Comparison of ENCODE assay signal across 17 mouse cellular contexts in genomic region chr19:24514661-24515642, GRCm38 (mm10). TPM values are rescaled to one million over a fixed set of nuclear protein-coding genes. Genes with fewer than 3 reads are reported as not detected.
DNase-seq lines count a peak whose midpoint lies in the region; ATAC-seq and TF ChIP-seq lines count a peak whose summit lies in the region.
"Had no signal": no experiment of that assay in that cellular context is flagged by ENCODE, and none has a peak within 500 bp of the region (broad histone marks: within the 10 kb centered on the region; RNA-seq: fewer than 3 reads in every experiment).

No protein-coding gene starts in this region.

- no peak for ATAC-seq in heart, embryonic 11.5 days (replicated peaks; ENCODE audit: insufficient number of reproducible peaks, low FRiP score, low TSS enrichment)
- ATAC-seq in intestine, embryonic 14.5 days (replicated peaks; ENCODE audit: low FRiP score, low TSS enrichment, low read depth), result peak; percentile 92
- no peak for ATAC-seq in liver, embryonic 14.5 days (ENCODE audit: insufficient read depth)
- no peak for ATAC-seq in forebrain, embryonic 12.5 days (ENCODE audit: low FRiP score)
- ATAC-seq: forebrain, postnatal 0 days; midbrain, embryonic 16.5 days had no signal

- intact Hi-C loops in heart, adult 2 months (cut with DNase I), result no loop called here

- H3K4me2 ChIP-seq in heart, embryonic 11.5 days, result no peak overlapping the region
- H3K4me2 ChIP-seq in intestine, embryonic 14.5 days (ENCODE audit: low read length), result no peak overlapping the region; the same call in 1 of the 2 replicates
- H3K4me2 ChIP-seq in liver, embryonic 14.5 days (ENCODE audit: low read depth), result peak overlapping the region; percentile 59
- no peak overlapping the region for H3K4me2 ChIP-seq in forebrain, embryonic 12.5 days
- H3K4me2 ChIP-seq: hindbrain, embryonic 15.5 days had no signal

- no peak for DNase-seq in heart, adult 2 months
- DNase-seq in intestine, embryonic 14.5 days (ENCODE audit: low spot score), result peak; percentile 55
- DNase-seq in liver, embryonic 14.5 days (ENCODE audit: low read depth in 3 of 3, low spot score in 3 of 3), result no peak
- no peak for DNase-seq in kidney, adult 2 months
- no peak for DNase-seq in gastrocnemius, postnatal 4 days (ENCODE audit: low spot score in 2 of 2)
- DNase-seq: adrenal gland, postnatal 14 days; cerebellum, adult 11-12 months; forebrain, postnatal 0 days; heart, postnatal 14 days; kidney, adult 8-10 months; kidney, postnatal 36 days had no signal

- TF ChIP-seq EP300 in heart, adult 2 months (IDR thresholded peaks at IDR 0.05; ENCODE audit: insufficient read depth, low read depth, low read length), result no peak
- no peak for TF ChIP-seq EP300 in liver, embryonic 14.5 days (IDR thresholded peaks at IDR 0.05; ENCODE audit: low read depth)

- H3K27ac ChIP-seq in heart, embryonic 11.5 days (ENCODE audit: low read depth, low read length), result 0 out of 2 replicates have a peak overlapping the region, but pooled peaks have one; percentile 58
- no peak overlapping the region for H3K27ac ChIP-seq in heart, adult 2 months
- peak overlapping the region; percentile 40; the same call in 1 of the 2 replicates for H3K27ac ChIP-seq in intestine, embryonic 14.5 days (ENCODE audit: low read depth)
- peak overlapping the region; percentile 99 for H3K27ac ChIP-seq in liver, embryonic 14.5 days
- H3K27ac ChIP-seq in small intestine, adult 2 months (ENCODE audit: insufficient read depth, low read depth, low read length), result peak overlapping the region; percentile 78
- H3K27ac ChIP-seq in kidney, adult 2 months (ENCODE audit: insufficient read depth, low read depth, low read length), result no peak overlapping the region
- no peak overlapping the region for H3K27ac ChIP-seq in forebrain, embryonic 12.5 days
- H3K27ac ChIP-seq: embryonic facial prominence, embryonic 10.5 days; hindbrain, embryonic 15.5 days had no signal

- H3K9ac ChIP-seq in heart, embryonic 11.5 days (ENCODE audit: low read depth, low read length), result 0 out of 2 replicates have a peak overlapping the region, but pooled peaks have one; percentile 10
- no peak overlapping the region for H3K9ac ChIP-seq in heart, adult 2 months (ENCODE audit: low read depth, low read length)
- H3K9ac ChIP-seq in intestine, embryonic 14.5 days (ENCODE audit: low read length), result no peak overlapping the region
- peak overlapping the region; percentile 48 for H3K9ac ChIP-seq in liver, embryonic 14.5 days (replicated peaks)
- no peak overlapping the region for H3K9ac ChIP-seq in forebrain, embryonic 12.5 days
- H3K9ac ChIP-seq: forebrain, postnatal 0 days; hindbrain, embryonic 15.5 days had no signal

- no peaks in the 10 kb centered on the region for H3K9me3 ChIP-seq in heart, embryonic 11.5 days (replicated peaks; ENCODE audit: control insufficient read depth, low read length)
- H3K9me3 ChIP-seq in intestine, embryonic 14.5 days (ENCODE audit: control insufficient read depth, low read length), result 0 out of 2 replicates have a peak, but pooled peaks cover 2% of the 10 kb centered on the region
- H3K9me3 ChIP-seq in liver, embryonic 14.5 days (ENCODE audit: control insufficient read depth, low read length), result no peaks in the 10 kb centered on the region
- H3K9me3 ChIP-seq in forebrain, embryonic 12.5 days, result no peaks in the 10 kb centered on the region
- H3K9me3 ChIP-seq: embryonic facial prominence, embryonic 10.5 days; hindbrain, embryonic 15.5 days had no signal

- WGBS in heart, embryonic 11.5 days (ENCODE audit: insufficient replicate concordance), result 73% methylated on average over 15 of the region's 15 CpGs
- 79% methylated on average over 15 of the region's 15 CpGs for WGBS in heart, adult 2 months
- 66% methylated on average over 15 of the region's 15 CpGs for WGBS in intestine, embryonic 14.5 days
- 70% methylated on average over 15 of the region's 15 CpGs for WGBS in liver, embryonic 14.5 days (ENCODE audit: insufficient replicate concordance)
- WGBS in small intestine, adult 2 months, result 29% methylated on average over 15 of the region's 15 CpGs
- WGBS in kidney, adult 2 months, result 78% methylated on average over 15 of the region's 15 CpGs
- 87% methylated on average over 15 of the region's 15 CpGs for WGBS in forebrain, embryonic 12.5 days

- H3K4me1 ChIP-seq in heart, embryonic 11.5 days (ENCODE audit: control insufficient read depth, insufficient read depth, low read length), result peaks cover 60% of the 10 kb centered on the region
- H3K4me1 ChIP-seq in heart, adult 2 months (ENCODE audit: control insufficient read depth, insufficient read depth, low read length), result no peaks in the 10 kb centered on the region
- no peaks in the 10 kb centered on the region for H3K4me1 ChIP-seq in intestine, embryonic 14.5 days (replicated peaks; ENCODE audit: control insufficient read depth, insufficient read depth, low read length)
- peaks cover 76 to 77% of the 10 kb centered on the region in 2 experiments for H3K4me1 ChIP-seq in liver, embryonic 14.5 days (replicated peaks; ENCODE audit: control insufficient read depth in 2 of 2, insufficient read depth in 2 of 2, low read length in 1 of 2)
- peaks cover 31% of the 10 kb centered on the region for H3K4me1 ChIP-seq in small intestine, adult 2 months (ENCODE audit: control insufficient read depth, insufficient read depth, insufficient read length, low read length)
- H3K4me1 ChIP-seq in kidney, adult 2 months (ENCODE audit: control insufficient read depth, insufficient read depth, low read length), result no peaks in the 10 kb centered on the region
- no peaks in the 10 kb centered on the region for H3K4me1 ChIP-seq in forebrain, embryonic 12.5 days
- H3K4me1 ChIP-seq: embryonic facial prominence, embryonic 10.5 days; hindbrain, embryonic 15.5 days had no signal

- H3K4me3 ChIP-seq in heart, embryonic 11.5 days (ENCODE audit: low read depth, low read length), result no peak overlapping the region
- no peak overlapping the region for H3K4me3 ChIP-seq in heart, adult 2 months
- no peak overlapping the region for H3K4me3 ChIP-seq in intestine, embryonic 14.5 days (ENCODE audit: low read depth, low read length)
- H3K4me3 ChIP-seq in liver, embryonic 14.5 days (ENCODE audit: insufficient read depth in 1 of 2, low read depth in 2 of 2, low read length in 2 of 2), result no peak overlapping the region
- no peak overlapping the region; the same call in 1 of the 2 replicates for H3K4me3 ChIP-seq in small intestine, adult 2 months (ENCODE audit: low read depth, low read length)
- H3K4me3 ChIP-seq in kidney, adult 2 months (ENCODE audit: insufficient read depth, low read depth, low read length), result no peak overlapping the region
- no peak overlapping the region for H3K4me3 ChIP-seq in forebrain, embryonic 12.5 days (replicated peaks)
- H3K4me3 ChIP-seq: embryonic facial prominence, embryonic 10.5 days; hindbrain, embryonic 15.5 days had no signal

- TF ChIP-seq CTCF in heart, adult 2 months (IDR thresholded peaks at IDR 0.05), result no peak
- no peak for TF ChIP-seq CTCF in liver, embryonic 14.5 days (IDR thresholded peaks at IDR 0.05; ENCODE audit: low read depth)
- no peak for TF ChIP-seq CTCF in small intestine, adult 2 months (IDR thresholded peaks at IDR 0.05; ENCODE audit: extremely low read depth, insufficient read length, insufficient replicate concordance, low read depth, low read length)
- no peak for TF ChIP-seq CTCF in kidney, adult 2 months (conservative IDR thresholded peaks at IDR 0.05; ENCODE audit: insufficient read depth, insufficient read length, low read depth, low read length)

- TF ChIP-seq POLR2A in heart, adult 2 months (IDR thresholded peaks at IDR 0.05; ENCODE audit: insufficient read depth, low read depth, low read length), result no peak
- no peak for TF ChIP-seq POLR2A in small intestine, adult 2 months (IDR thresholded peaks at IDR 0.05; ENCODE audit: low read depth, low read length)
- TF ChIP-seq POLR2A in kidney, adult 2 months (IDR thresholded peaks at IDR 0.05; ENCODE audit: low read depth, low read length), result no peak

- no peaks in the 10 kb centered on the region for H3K36me3 ChIP-seq in heart, embryonic 11.5 days (ENCODE audit: control insufficient read depth, insufficient read depth, low read length)
- H3K36me3 ChIP-seq in heart, adult 2 months (ENCODE audit: control insufficient read depth, insufficient read depth, low read length), result no peaks in the 10 kb centered on the region
- H3K36me3 ChIP-seq in intestine, embryonic 14.5 days (ENCODE audit: control insufficient read depth, insufficient read depth, low read length), result no peaks in the 10 kb centered on the region
- no peaks in the 10 kb centered on the region for H3K36me3 ChIP-seq in liver, embryonic 14.5 days (replicated peaks; ENCODE audit: control insufficient read depth, insufficient read depth, low read depth)
- no peaks in the 10 kb centered on the region for H3K36me3 ChIP-seq in small intestine, adult 2 months (ENCODE audit: control insufficient read depth, insufficient read depth, low read length)
- H3K36me3 ChIP-seq in kidney, adult 2 months (ENCODE audit: control insufficient read depth, insufficient read depth, low read length), result no peaks in the 10 kb centered on the region
- no peaks in the 10 kb centered on the region for H3K36me3 ChIP-seq in forebrain, embryonic 12.5 days (replicated peaks)
- H3K36me3 ChIP-seq: embryonic facial prominence, embryonic 10.5 days; hindbrain, embryonic 15.5 days had no signal

- H3K79me2 ChIP-seq in heart, adult 2 months (replicated peaks; ENCODE audit: control insufficient read depth, insufficient read depth, low read length), result no peaks in the 10 kb centered on the region

- H3K27me3 ChIP-seq in heart, embryonic 11.5 days (ENCODE audit: control insufficient read depth, insufficient read depth, low read length), result no peaks in the 10 kb centered on the region
- H3K27me3 ChIP-seq in heart, adult 2 months (ENCODE audit: control insufficient read depth, insufficient read depth, low read length), result no peaks in the 10 kb centered on the region
- H3K27me3 ChIP-seq in intestine, embryonic 14.5 days (replicated peaks; ENCODE audit: control insufficient read depth, insufficient read depth, low read length), result no peaks in the 10 kb centered on the region
- H3K27me3 ChIP-seq in liver, embryonic 14.5 days (ENCODE audit: control insufficient read depth, insufficient read depth, low read length), result no peaks in the 10 kb centered on the region
- H3K27me3 ChIP-seq in small intestine, adult 2 months (ENCODE audit: control insufficient read depth, insufficient read depth, low read length), result no peaks in the 10 kb centered on the region
- no peaks in the 10 kb centered on the region for H3K27me3 ChIP-seq in kidney, adult 2 months (replicated peaks; ENCODE audit: control insufficient read depth, insufficient read depth, low read length)
- no peaks in the 10 kb centered on the region for H3K27me3 ChIP-seq in forebrain, embryonic 12.5 days
- H3K27me3 ChIP-seq: hindbrain, embryonic 15.5 days had no signal

RNA-seq across cellular contexts. Expression of gene Fam122a, which starts 37.8 kb away (rescaled TPM):
- 42.6 and 43.5 TPM in 2 replicates for polyA plus RNA-seq in heart, embryonic 11.5 days (2014; fragmentation: Nextera tagmentation; extraction: Ambion mirVana)
- total RNA-seq in heart, adult 2 months (2021), result 10 to 100 TPM; 25.2 to 28.8 TPM
- polyA plus RNA-seq in heart, adult 2 months (2012; rRNA removed), result 26.4 and 27.4 TPM in 2 replicates
- 43.6 and 48.9 TPM in 2 replicates for polyA plus RNA-seq in intestine, embryonic 14.5 days (2014; fragmentation: Nextera tagmentation; extraction: Ambion mirVana)
- polyA plus RNA-seq in liver, embryonic 14.5 days (2012; rRNA removed), result 13.0 and 14.9 TPM in 2 replicates
- 22.8 and 25.4 TPM in 2 replicates for polyA plus RNA-seq in liver, embryonic 14.5 days (2014; fragmentation: Nextera tagmentation; extraction: Ambion mirVana)
- 16.3 and 22.6 TPM in 2 replicates for polyA plus RNA-seq in small intestine, adult 2 months (2012; rRNA removed)
- polyA plus RNA-seq in kidney, adult 2 months (2012; rRNA removed), result 31.3 and 36.3 TPM in 2 replicates
- polyA plus RNA-seq in forebrain, embryonic 12.5 days (2016; fragmentation: Nextera tagmentation; extraction: Ambion mirVana), result 63.2 and 65.4 TPM in 2 replicates
- 10 to 100 TPM; 28.9 to 34.9 TPM for total RNA-seq in gastrocnemius, postnatal 4 days (2021)

RNA-seq across cellular contexts. Expression of gene Pip5k1b, which starts 40.7 kb away (rescaled TPM):
- 12.3 TPM in 2 replicates for polyA plus RNA-seq in heart, embryonic 11.5 days (2014; fragmentation: Nextera tagmentation; extraction: Ambion mirVana)
- total RNA-seq in heart, adult 2 months (2021), result 10 to 100 TPM; 22.2 to 23.1 TPM
- polyA plus RNA-seq in heart, adult 2 months (2012; rRNA removed), result 14.6 and 24.0 TPM in 2 replicates
- polyA plus RNA-seq in intestine, embryonic 14.5 days (2014; fragmentation: Nextera tagmentation; extraction: Ambion mirVana), result 12.4 and 12.6 TPM in 2 replicates
- 6.9 and 8.1 TPM in 2 replicates for polyA plus RNA-seq in liver, embryonic 14.5 days (2012; rRNA removed)
- polyA plus RNA-seq in liver, embryonic 14.5 days (2014; fragmentation: Nextera tagmentation; extraction: Ambion mirVana), result 10.8 and 11.9 TPM in 2 replicates
- 7.1 and 23.3 TPM in 2 replicates for polyA plus RNA-seq in small intestine, adult 2 months (2012; rRNA removed)
- 3.7 and 4.0 TPM in 2 replicates for polyA plus RNA-seq in kidney, adult 2 months (2012; rRNA removed)
- polyA plus RNA-seq in forebrain, embryonic 12.5 days (2016; fragmentation: Nextera tagmentation; extraction: Ambion mirVana), result 1.5 and 1.7 TPM in 2 replicates
- 1 to 10 TPM; 1.7 to 1.9 TPM for total RNA-seq in gastrocnemius, postnatal 4 days (2021)

Comparison
In these comparisons a context has a peak if more than half of its experiments do, and no peak if none do; other contexts are left out.
1. H3K27ac ChIP-seq: peak in heart, embryonic 11.5 days (single experiment), intestine, embryonic 14.5 days (single experiment), liver, embryonic 14.5 days (single experiment) and small intestine, adult 2 months (single experiment); none in heart, adult 2 months (single experiment), kidney, adult 2 months (single experiment) and forebrain, embryonic 12.5 days (single experiment).
2. H3K9ac ChIP-seq: peak in heart, embryonic 11.5 days (single experiment) and liver, embryonic 14.5 days (single experiment); none in heart, adult 2 months (single experiment), intestine, embryonic 14.5 days (single experiment) and forebrain, embryonic 12.5 days (single experiment).